16 mouse cellular contexts compared by ENCODE assay signal in the genomic region with DNA sequence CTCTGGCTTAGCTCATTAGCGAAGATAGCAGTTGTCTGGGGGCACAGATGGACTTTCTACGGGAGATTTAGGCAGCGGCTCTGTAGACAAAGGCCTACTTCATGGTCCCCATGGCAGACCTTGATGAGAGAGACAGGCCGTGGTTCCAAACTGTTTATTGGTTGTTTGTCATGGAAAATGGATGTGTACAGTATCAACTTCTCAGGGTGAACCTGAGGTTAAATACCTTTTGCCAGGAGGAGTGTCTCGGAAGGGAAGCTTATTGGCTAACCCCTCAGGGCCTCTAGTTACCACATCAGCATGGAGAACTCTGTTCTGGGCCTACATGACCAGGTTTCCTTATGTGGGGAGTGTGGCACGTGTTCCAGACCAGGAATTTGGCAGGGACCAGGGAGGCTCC.
"Had no signal": no experiment of that assay in that cellular context is flagged by ENCODE, and none has a peak within 500 bp of the region (broad histone marks: within the 10 kb centered on the region; RNA-seq: fewer than 3 reads in every experiment).

No protein-coding gene starts in this region.

- H3K27me3 ChIP-seq: limb, embryonic 13.5 days; midbrain, embryonic 13.5 days had no signal

- H3K36me3 ChIP-seq: limb, embryonic 13.5 days; midbrain, embryonic 13.5 days had no signal

- ATAC-seq: intestine, postnatal 0 days; liver, postnatal 0 days; lung, postnatal 0 days; midbrain, embryonic 13.5 days had no signal

- H3K27ac ChIP-seq: kidney, postnatal 0 days; layer of hippocampus, adult 2 months; limb, embryonic 13.5 days; liver, embryonic 14.5 days; macrophage; midbrain, embryonic 13.5 days had no signal

- DNase-seq: kidney, adult 2 months; kidney, postnatal 25 days; left cerebral cortex, postnatal 4 days; liver, postnatal 0 days; right cerebral cortex, postnatal 25 days; spleen, adult 18-20 months; thymus, postnatal 36 days had no signal

- H3K9ac ChIP-seq: limb, embryonic 13.5 days; liver, embryonic 14.5 days; liver, postnatal 0 days; lung, embryonic 14.5 days; midbrain, embryonic 13.5 days had no signal

- H3K9me3 ChIP-seq: limb, embryonic 13.5 days; midbrain, embryonic 13.5 days had no signal

- H3K4me3 ChIP-seq: layer of hippocampus, adult 2 months; limb, embryonic 13.5 days; midbrain, embryonic 13.5 days had no signal

- H3K4me2 ChIP-seq: limb, embryonic 13.5 days; lung, embryonic 14.5 days; midbrain, embryonic 13.5 days had no signal
